In the genomic region with DNA sequence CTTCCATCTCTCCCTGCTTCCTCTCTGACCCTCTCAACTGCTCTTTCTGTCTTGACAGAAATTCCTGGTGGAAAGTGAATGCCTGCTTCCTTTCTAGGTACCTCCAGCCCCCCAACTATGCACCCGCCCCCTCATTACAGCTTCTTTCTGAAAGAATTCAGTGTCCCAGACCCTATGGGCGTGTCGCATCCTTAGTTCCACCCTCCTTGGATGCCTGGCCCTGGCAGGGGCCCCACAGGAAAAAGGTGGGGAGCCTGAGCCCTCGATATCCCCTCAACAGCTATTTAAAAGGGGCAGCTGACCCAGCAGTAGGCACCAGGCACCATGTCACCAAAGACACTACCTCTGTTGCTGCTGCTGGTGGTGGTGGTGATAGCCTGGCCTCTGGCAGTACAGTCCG, we compare ENCODE assay signal across 18 mouse cellular contexts. TPM values are rescaled to one million over a fixed set of nuclear protein-coding genes. Genes with fewer than 3 reads are reported as not detected.
DNase-seq lines count a peak whose midpoint lies in the region; ATAC-seq lines count a peak whose summit lies in the region.
"Had no signal": no experiment of that assay in that cellular context is flagged by ENCODE, and none has a peak within 500 bp of the region (broad histone marks: within the 10 kb centered on the region; RNA-seq: fewer than 3 reads in every experiment).

TSS of gene Cytl1 (plus strand) at position 296 of the 400 bp plus-strand sequence.

- H3K9ac ChIP-seq in limb, embryonic 13.5 days, result no peak within 1 kb of the TSS
- H3K9ac ChIP-seq in midbrain, embryonic 14.5 days (replicated peaks; ENCODE audit: low read length), result no peak within 1 kb of the TSS
- H3K9ac ChIP-seq: hindbrain, embryonic 12.5 days; intestine, embryonic 15.5 days; kidney, embryonic 15.5 days had no signal

- H3K27me3 ChIP-seq in limb, embryonic 13.5 days, result peaks cover 15% of the 10 kb centered on the region; the same call in 1 of the 2 replicates
- H3K27me3 ChIP-seq in limb, embryonic 10.5 days (ENCODE audit: low read depth, poor library complexity, severe bottlenecking), result no peaks in the 10 kb centered on the region
- no peaks in the 10 kb centered on the region for H3K27me3 ChIP-seq in midbrain, embryonic 14.5 days (ENCODE audit: control insufficient read depth, insufficient read depth, low read length)
- H3K27me3 ChIP-seq: hindbrain, embryonic 12.5 days; intestine, embryonic 15.5 days; kidney, embryonic 15.5 days had no signal

- peaks cover 15% of the 10 kb centered on the region for H3K4me1 ChIP-seq in limb, embryonic 13.5 days
- peaks cover 8% of the 10 kb centered on the region for H3K4me1 ChIP-seq in limb, embryonic 10.5 days
- no peaks in the 10 kb centered on the region for H3K4me1 ChIP-seq in midbrain, embryonic 14.5 days (ENCODE audit: control insufficient read depth, insufficient read depth, low read length)
- H3K4me1 ChIP-seq: intestine, embryonic 15.5 days had no signal

- no peaks in the 10 kb centered on the region for H3K36me3 ChIP-seq in limb, embryonic 13.5 days
- H3K36me3 ChIP-seq in limb, embryonic 10.5 days, result no peaks in the 10 kb centered on the region
- H3K36me3 ChIP-seq in midbrain, embryonic 14.5 days (ENCODE audit: control insufficient read depth, insufficient read depth, low read length), result no peaks in the 10 kb centered on the region
- H3K36me3 ChIP-seq: hindbrain, embryonic 12.5 days; intestine, embryonic 15.5 days; kidney, embryonic 15.5 days had no signal

- peak within 1 kb of the TSS; percentile 30 for H3K4me2 ChIP-seq in limb, embryonic 13.5 days (replicated peaks)
- H3K4me2 ChIP-seq in midbrain, embryonic 14.5 days (ENCODE audit: low read length), result no peak within 1 kb of the TSS
- H3K4me2 ChIP-seq: hindbrain, embryonic 12.5 days; intestine, embryonic 15.5 days; kidney, embryonic 15.5 days had no signal

- no peak within 1 kb of the TSS for H3K27ac ChIP-seq in limb, embryonic 13.5 days
- H3K27ac ChIP-seq in limb, embryonic 10.5 days, result no peak within 1 kb of the TSS
- no peak within 1 kb of the TSS for H3K27ac ChIP-seq in midbrain, embryonic 14.5 days (replicated peaks; ENCODE audit: low read depth, low read length)
- H3K27ac ChIP-seq: hindbrain, embryonic 12.5 days; intestine, embryonic 15.5 days; kidney, embryonic 15.5 days had no signal

- 51% methylated on average over 5 of the region's 5 CpGs for WGBS in limb, embryonic 13.5 days
- WGBS in limb, embryonic 10.5 days, result 54% methylated on average over 5 of the region's 5 CpGs
- 42% methylated on average over 5 of the region's 5 CpGs for WGBS in midbrain, embryonic 14.5 days

- ATAC-seq in limb, embryonic 13.5 days (ENCODE audit: low FRiP score, low read depth), result no peak; the same call in 1 of the 2 replicates
- ATAC-seq in activated CD4-positive, CD25-positive, alpha-beta regulatory T cell, adult 4 months, result no peak
- no peak for ATAC-seq in midbrain, embryonic 14.5 days (ENCODE audit: low FRiP score, low TSS enrichment)
- ATAC-seq: forebrain, embryonic 16.5 days; intestine, embryonic 15.5 days; midbrain, embryonic 16.5 days had no signal

- peak within 1 kb of the TSS; percentile 19 for H3K4me3 ChIP-seq in limb, embryonic 13.5 days
- no peak within 1 kb of the TSS for H3K4me3 ChIP-seq in limb, embryonic 10.5 days
- no peak within 1 kb of the TSS for H3K4me3 ChIP-seq in midbrain, embryonic 14.5 days (replicated peaks; ENCODE audit: low read depth, low read length)
- H3K4me3 ChIP-seq: hindbrain, embryonic 12.5 days; intestine, embryonic 15.5 days; kidney, embryonic 15.5 days had no signal

- peak; percentile 13 for DNase-seq in embryo, embryonic 11 days
- no peak for DNase-seq in embryo, embryonic 10 days (ENCODE audit: low spot score)
- DNase-seq in limb, embryonic 10.5 days (ENCODE audit: low spot score), result no peak
- DNase-seq in urinary bladder, adult 2 months (ENCODE audit: low spot score), result no peak
- no peak for DNase-seq in urinary bladder, postnatal 25 days (ENCODE audit: low spot score)
- no peak for DNase-seq in midbrain, embryonic 14.5 days
- DNase-seq: adrenal gland, postnatal 10 days; cerebellum, adult 18-20 months; layer of hippocampus, adult 9-11 months; right cerebral cortex, postnatal 25 days had no signal

- H3K9me3 ChIP-seq in limb, embryonic 13.5 days, result no peaks in the 10 kb centered on the region
- H3K9me3 ChIP-seq in limb, embryonic 10.5 days (replicated peaks), result no peaks in the 10 kb centered on the region
- no peaks in the 10 kb centered on the region for H3K9me3 ChIP-seq in midbrain, embryonic 14.5 days (ENCODE audit: control insufficient read depth, low read length)
- H3K9me3 ChIP-seq: intestine, embryonic 15.5 days; kidney, embryonic 15.5 days had no signal

RNA-seq across cellular contexts. Expression of gene Cytl1, which starts in this region (rescaled TPM):
- polyA plus RNA-seq in limb, embryonic 13.5 days (2015; fragmentation: Nextera tagmentation; extraction: Ambion mirVana), result 109 and 118 TPM in 2 replicates
- 0.20 and 0.69 TPM in 2 replicates for polyA plus RNA-seq in limb, embryonic 10.5 days (2016; fragmentation: Nextera tagmentation; extraction: Ambion mirVana)
- polyA plus RNA-seq in urinary bladder, adult 2 months (2012; rRNA removed), result 19.0 and 22.1 TPM in 2 replicates
- polyA plus RNA-seq in activated CD4-positive, CD25-positive, alpha-beta regulatory T cell, adult 4 months (2017; shearing (Covaris generic)), result not detected
- polyA plus RNA-seq in midbrain, embryonic 14.5 days (2014; fragmentation: Nextera tagmentation; extraction: Ambion mirVana), result 0.27 TPM in 1 of 2 replicates, not detected in the other
- polyA plus RNA-seq: forebrain, embryonic 16.5 days; liver, adult 2 months had no signal

Comparison
In these comparisons a context has a peak if more than half of its experiments do, and no peak if none do; other contexts are left out.
1. RNA of gene Cytl1 (polyA plus RNA-seq): 109 to 118 TPM in limb, embryonic 13.5 days and 19.0 to 22.1 TPM in urinary bladder, adult 2 months; 0.20 to 0.69 TPM in limb, embryonic 10.5 days, not detected in activated CD4-positive, CD25-positive, alpha-beta regulatory T cell, adult 4 months and 0.27 TPM in midbrain, embryonic 14.5 days; every median in the first group is over 10 times any median in the second.